Mouse (Mus musculus): ENCODE data around the gene Ccl17.

DNA sequence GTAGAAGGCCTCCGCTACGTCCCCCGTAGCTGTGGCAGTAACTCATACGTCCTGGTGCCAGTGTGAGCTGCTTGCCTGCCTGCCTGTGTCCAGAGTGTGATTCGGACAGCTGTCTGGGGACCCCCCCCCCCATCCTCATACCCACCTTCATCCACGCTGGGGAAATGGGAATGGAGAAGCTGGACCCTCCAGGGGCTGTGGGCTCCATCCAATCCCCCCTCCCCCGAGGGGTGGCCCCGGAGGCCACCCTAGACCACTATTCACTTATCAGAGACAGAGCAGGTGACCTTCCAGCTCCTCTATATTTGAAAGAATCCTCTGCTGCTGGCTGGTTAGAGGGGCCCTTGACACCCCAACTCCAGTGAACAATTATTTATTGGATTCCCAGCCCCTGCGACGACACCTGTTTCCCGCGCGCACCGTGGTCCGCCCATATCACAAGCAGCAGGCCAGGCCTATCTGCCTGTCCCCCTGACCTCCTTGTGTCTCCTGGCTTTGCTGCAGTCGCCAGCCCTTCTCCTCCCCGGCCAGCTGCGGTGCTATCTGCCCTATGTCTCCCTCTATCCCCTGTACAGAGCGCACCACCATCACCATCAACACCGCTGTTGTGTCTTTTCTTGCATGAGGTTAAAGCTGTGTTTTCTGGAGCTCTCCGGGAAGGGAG, 29.6 kb upstream of the Ccl17 start:
- no peak for TF ChIP-seq POLR2A (IDR thresholded peaks at IDR 0.05; ENCODE audit: low read depth, low read length)
- TF ChIP-seq CTCF (conservative IDR thresholded peaks at IDR 0.05; ENCODE audit: insufficient read depth, insufficient read length, low read depth, low read length): no peak

Data from kidney, adult 2 months (tissue).